Mouse (Mus musculus) fibroblast of lung, adult 2 months (primary cell): ENCODE results near the gene Inhbb.

Experiments used
- DNase-seq: peaks from one replicate; pipeline ENCODE4 v3.0.0-alpha.2; 2011; ENCODE audit warnings: low read depth

The Inhbb gene

GRCm38 (mm10) chr1:119421576-119422421, at the start of gene Inhbb:
Gene Inhbb (minus strand): TSS chr1:119422248.
- no peak for DNase-seq

GRCm38 (mm10) chr1:119463386-119463785, 41.3 kb upstream of the Inhbb start:
- no peak for DNase-seq

- DNase-seq = no peak
These were observed 38.0 kb upstream of the Inhbb start for GRCm38 (mm10) chr1:119460062-119460461.

GRCm38 (mm10) chr1:119457993-119458605, 36.1 kb upstream of the Inhbb start:
- peak; percentile 98 for DNase-seq

GRCm38 (mm10) chr1:119457528-119457855, 35.4 kb upstream of the Inhbb start:
- DNase-seq = peak; percentile 47

- no peak for DNase-seq
These were observed 34.9 kb upstream of the Inhbb start for GRCm38 (mm10) chr1:119456671-119457527.

GRCm38 (mm10) chr1:119453731-119454130, 31.7 kb upstream of the Inhbb start:
- peak; percentile 56 for DNase-seq

- no peak for DNase-seq
These were observed 29.4 kb upstream of the Inhbb start for GRCm38 (mm10) chr1:119451417-119451816.

GRCm38 (mm10) chr1:119450651-119451345, 28.8 kb upstream of the Inhbb start:
- no peak for DNase-seq

- no peak for DNase-seq
These were observed 24.8 kb upstream of the Inhbb start for GRCm38 (mm10) chr1:119446753-119447283.

- no peak for DNase-seq
These were observed 21.7 kb upstream of the Inhbb start for GRCm38 (mm10) chr1:119443591-119444350.

GRCm38 (mm10) chr1:119442901-119443300, 20.9 kb upstream of the Inhbb start:
- DNase-seq = no peak

- DNase-seq = no peak
These were observed 16.1 kb upstream of the Inhbb start for GRCm38 (mm10) chr1:119438105-119438637.

GRCm38 (mm10) chr1:119437401-119437800, 15.4 kb upstream of the Inhbb start:
- DNase-seq = no peak

- no peak for DNase-seq
These were observed 2.3 kb upstream of the Inhbb start for GRCm38 (mm10) chr1:119424141-119424860.

- DNase-seq = no peak
These were observed 1.5 kb upstream of the Inhbb start for GRCm38 (mm10) chr1:119423510-119423909.

GRCm38 (mm10) chr1:119422460-119423015, 490 bp upstream of the Inhbb start:
- no peak for DNase-seq

GRCm38 (mm10) chr1:119420984-119421575, 968 bp downstream of the Inhbb start:
- DNase-seq = no peak
